Mouse (Mus musculus) embryonic facial prominence, embryonic 13.5 days (tissue): ENCODE results near the gene Jakmip3. TPM values are rescaled to one million over a fixed set of nuclear protein-coding genes. Genes with fewer than 3 reads are reported as not detected.
A peak's percentile ranks its signal among the peaks of the same experiment; 100 is the strongest.

Source experiments
- ATAC-seq: fragments of 200-750 bp; cut with Nextera tagmentation; 2 replicates; pipeline ENCODE4 v1.8.0; 2017; ENCODE audit warnings: low read depth; ENCODE audit not compliant: insufficient number of reproducible peaks, insufficient read depth, low FRiP score, low TSS enrichment
- H3K27ac ChIP-seq: fragments of 300-500 bp; sonication (generic); 2 replicates; pipeline ENCODE4 v1.5.1; 2015; ENCODE audit warnings: moderate library complexity, mild to moderate bottlenecking, inconsistent platforms
- H3K27me3 ChIP-seq: fragments of 300-500 bp; sonication (generic); 2 replicates; pipeline ENCODE4 v1.6.1; 2015; ENCODE audit warnings: mild to moderate bottlenecking, inconsistent platforms
- H3K36me3 ChIP-seq: fragments of 300-500 bp; sonication (generic); 2 replicates; pipeline ENCODE4 v1.6.1; 2015; ENCODE audit warnings: mild to moderate bottlenecking, inconsistent platforms
- H3K4me1 ChIP-seq: fragments of 300-500 bp; sonication (generic); 2 replicates; pipeline ENCODE4 v1.6.1; 2015; ENCODE audit warnings: inconsistent platforms
- H3K4me2 ChIP-seq: fragments of 300-500 bp; sonication (generic); 2 replicates; pipeline ENCODE4 v1.6.1; 2015; ENCODE audit warnings: moderate library complexity, mild to moderate bottlenecking, inconsistent platforms
- H3K4me3 ChIP-seq: fragments of 300-500 bp; sonication (generic); 2 replicates; pipeline ENCODE4 v1.5.1; 2015; ENCODE audit warnings: mild to moderate bottlenecking, inconsistent platforms
- H3K9ac ChIP-seq: fragments of 300-500 bp; sonication (generic); 2 replicates; pipeline ENCODE4 v1.6.1; 2015; ENCODE audit warnings: mild to moderate bottlenecking, inconsistent platforms
- H3K9me3 ChIP-seq: fragments of 300-500 bp; sonication (generic); 2 replicates; pipeline ENCODE4 v1.6.1; 2016; ENCODE audit warnings: inconsistent platforms
- WGBS: fragments of 180-500 bp; shearing (Covaris S2); methylation state at CpG from one replicate; pipeline ENCODE4 v1.1.7; 2015; ENCODE audit warnings: mixed read lengths; 5-methylcytosine and 5-hydroxymethylcytosine counted together
- polyA plus RNA-seq: library from polyadenylated mRNA; unstranded; fragments of >200 nt; fragmentation: Nextera tagmentation; extraction: Ambion mirVana; gene quantifications from 2 replicates; pipeline ENCODE4 v1.2.1, GENCODE M21; 2015

Gene Jakmip3
- polyA plus RNA-seq, 1 experiment from 2014 or later: 0.41 TPM

GRCm38 (mm10) chr7:139101286-139101804 lies 160.8 kb downstream of the Jakmip3 start:
- Histone ChIP-seq H3K4me1 (no peaks in the 10 kb centered on the region), H3K4me3 (no peak overlapping the region), H3K27me3 (no peaks in the 10 kb centered on the region), H3K4me2 (no peak overlapping the region), H3K9ac (no peak overlapping the region), H3K36me3 (no peaks in the 10 kb centered on the region), H3K9me3 (no peaks in the 10 kb centered on the region), H3K27ac (no peak overlapping the region)
- no peak for ATAC-seq
- 71% methylated on average over 10 of the region's 10 CpGs for WGBS

GRCm38 (mm10) chr7:139101826-139102225 lies 161.3 kb downstream of the Jakmip3 start:
- ATAC-seq: no peak
- Histone ChIP-seq H3K9ac (no peak overlapping the region), H3K27me3 (no peaks in the 10 kb centered on the region), H3K4me1 (no peaks in the 10 kb centered on the region), H3K27ac (no peak overlapping the region), H3K4me2 (no peak overlapping the region), H3K36me3 (no peaks in the 10 kb centered on the region), H3K4me3 (no peak overlapping the region), H3K9me3 (no peaks in the 10 kb centered on the region)
- 70% methylated on average over 3 of the region's 3 CpGs for WGBS

- Histone ChIP-seq H3K4me3 (no peak overlapping the region), H3K36me3 (no peaks in the 10 kb centered on the region), H3K27me3 (no peaks in the 10 kb centered on the region), H3K9me3 (no peaks in the 10 kb centered on the region), H3K4me2 (no peak overlapping the region), H3K9ac (no peak overlapping the region), H3K4me1 (peaks cover 5% of the 10 kb centered on the region; the same call in 1 of the 2 replicates), H3K27ac (no peak overlapping the region)
- ATAC-seq: no peak
- WGBS: 68% methylated on average over 10 of the region's 10 CpGs
Observed at GRCm38 (mm10) chr7:139103960-139104381, 163.4 kb downstream of the Jakmip3 start.

GRCm38 (mm10) chr7:139105076-139105475 lies 164.5 kb downstream of the Jakmip3 start:
- H3K4me2 ChIP-seq: no peak overlapping the region
- no peak overlapping the region for H3K9ac ChIP-seq
- no peaks in the 10 kb centered on the region for H3K36me3 ChIP-seq
- no peak for ATAC-seq
- H3K9me3 ChIP-seq: no peaks in the 10 kb centered on the region
- H3K27me3 ChIP-seq: no peaks in the 10 kb centered on the region
- WGBS: 85% methylated on average over 5 of the region's 5 CpGs
- H3K4me1 ChIP-seq: peaks cover 5% of the 10 kb centered on the region; the same call in 1 of the 2 replicates
- H3K27ac ChIP-seq: no peak overlapping the region
- H3K4me3 ChIP-seq: no peak overlapping the region

GRCm38 (mm10) chr7:139105705-139106104 lies 165.2 kb downstream of the Jakmip3 start:
- Histone ChIP-seq H3K4me2 (no peak overlapping the region), H3K9ac (no peak overlapping the region), H3K27me3 (no peaks in the 10 kb centered on the region), H3K4me3 (no peak overlapping the region), H3K27ac (no peak overlapping the region), H3K36me3 (no peaks in the 10 kb centered on the region), H3K4me1 (peaks cover 5% of the 10 kb centered on the region; the same call in 1 of the 2 replicates), H3K9me3 (no peaks in the 10 kb centered on the region)
- no peak for ATAC-seq
- 84% methylated on average over 7 of the region's 7 CpGs for WGBS

GRCm38 (mm10) chr7:139107908-139108650 lies 167.5 kb downstream of the Jakmip3 start:
- Histone ChIP-seq H3K9ac (no peak overlapping the region), H3K27me3 (no peaks in the 10 kb centered on the region), H3K27ac (no peak overlapping the region), H3K9me3 (no peaks in the 10 kb centered on the region), H3K4me1 (peaks cover 5% of the 10 kb centered on the region; the same call in 1 of the 2 replicates), H3K4me3 (no peak overlapping the region), H3K36me3 (no peaks in the 10 kb centered on the region), H3K4me2 (no peak overlapping the region)
- 84% methylated on average over 9 of the region's 9 CpGs for WGBS
- no peak for ATAC-seq

- no peaks in the 10 kb centered on the region for H3K4me1 ChIP-seq
- no peaks in the 10 kb centered on the region for H3K36me3 ChIP-seq
- no peak overlapping the region for H3K4me2 ChIP-seq
- H3K27me3 ChIP-seq: no peaks in the 10 kb centered on the region
- no peak overlapping the region for H3K9ac ChIP-seq
- H3K27ac ChIP-seq: no peak overlapping the region
- 0 out of 2 replicates have a peak, but pooled peaks have one; percentile 20 for ATAC-seq
- H3K4me3 ChIP-seq: no peak overlapping the region
- 44% methylated on average over 13 of the region's 13 CpGs for WGBS
- H3K9me3 ChIP-seq: no peaks in the 10 kb centered on the region
Observed at GRCm38 (mm10) chr7:139119152-139119774, 178.7 kb downstream of the Jakmip3 start.

- H3K9me3 ChIP-seq: no peaks in the 10 kb centered on the region
- H3K4me1 ChIP-seq: no peaks in the 10 kb centered on the region
- no peak overlapping the region for H3K9ac ChIP-seq
- H3K27ac ChIP-seq: no peak overlapping the region
- H3K4me2 ChIP-seq: no peak overlapping the region
- no peaks in the 10 kb centered on the region for H3K36me3 ChIP-seq
- WGBS: 46% methylated on average over 2 of the region's 2 CpGs
- no peak overlapping the region for H3K4me3 ChIP-seq
- H3K27me3 ChIP-seq: no peaks in the 10 kb centered on the region
- no peak for ATAC-seq
Observed at GRCm38 (mm10) chr7:139119775-139120153, 179.2 kb downstream of the Jakmip3 start.

- Histone ChIP-seq H3K9me3 (no peaks in the 10 kb centered on the region), H3K4me3 (no peak overlapping the region), H3K27me3 (no peaks in the 10 kb centered on the region), H3K27ac (no peak overlapping the region), H3K9ac (no peak overlapping the region), H3K36me3 (no peaks in the 10 kb centered on the region), H3K4me1 (peaks cover 13% of the 10 kb centered on the region), H3K4me2 (no peak overlapping the region)
- no peak for ATAC-seq
- WGBS: 90% methylated on average over 4 of the region's 4 CpGs
Observed at GRCm38 (mm10) chr7:139125881-139126280, 185.4 kb downstream of the Jakmip3 start.

- peaks cover 20% of the 10 kb centered on the region for H3K4me1 ChIP-seq
- ATAC-seq: no peak
- no peak overlapping the region for H3K27ac ChIP-seq
- H3K9ac ChIP-seq: no peak overlapping the region
- no peaks in the 10 kb centered on the region for H3K9me3 ChIP-seq
- no peaks in the 10 kb centered on the region for H3K27me3 ChIP-seq
- no peaks in the 10 kb centered on the region for H3K36me3 ChIP-seq
- H3K4me2 ChIP-seq: no peak overlapping the region
- H3K4me3 ChIP-seq: no peak overlapping the region
- WGBS: 77% methylated on average over 7 of the region's 7 CpGs
Observed at GRCm38 (mm10) chr7:139126549-139126948, 186.0 kb downstream of the Jakmip3 start.

- peaks cover 29% of the 10 kb centered on the region for H3K4me1 ChIP-seq
- 76% methylated on average over 4 of the region's 4 CpGs for WGBS
- no peak overlapping the region for H3K9ac ChIP-seq
Observed at GRCm38 (mm10) chr7:139128994-139129393, 188.5 kb downstream of the Jakmip3 start.

GRCm38 (mm10) chr7:139130361-139130760 lies 189.8 kb downstream of the Jakmip3 start:
- 0 out of 2 replicates have a peak, but pooled peaks have one; percentile 28 for ATAC-seq
- Histone ChIP-seq H3K36me3 (no peaks in the 10 kb centered on the region), H3K27ac (peak overlapping the region; percentile 55), H3K4me3 (no peak overlapping the region), H3K9ac (no peak overlapping the region), H3K27me3 (no peaks in the 10 kb centered on the region), H3K4me1 (peaks cover 29% of the 10 kb centered on the region), H3K9me3 (no peaks in the 10 kb centered on the region), H3K4me2 (peak overlapping the region; percentile 23; the same call in 1 of the 2 replicates)
- 31% methylated on average over 6 of the region's 6 CpGs for WGBS

More at GRCm38 (mm10) chr7:139128994-139129393, 188.5 kb downstream of the Jakmip3 start:
- no peaks in the 10 kb centered on the region for H3K27me3 ChIP-seq
- H3K36me3 ChIP-seq: no peaks in the 10 kb centered on the region
- no peak for ATAC-seq
- no peak overlapping the region for H3K27ac ChIP-seq
- no peaks in the 10 kb centered on the region for H3K9me3 ChIP-seq
- no peak overlapping the region for H3K4me3 ChIP-seq
- no peak overlapping the region for H3K4me2 ChIP-seq
